8 mouse cellular contexts compared by ENCODE assay signal in genomic region chr11:98743655-98744345, GRCm38 (mm10). TPM values are rescaled to one million over a fixed set of nuclear protein-coding genes. Genes with fewer than 3 reads are reported as not detected.
DNase-seq lines count a peak whose midpoint lies in the region; ATAC-seq lines count a peak whose summit lies in the region.

No protein-coding gene starts in this region.

- peak overlapping the region; percentile 99 for H3K9ac ChIP-seq in hindbrain, embryonic 16.5 days (ENCODE audit: low read depth, low read length)
- peak overlapping the region; percentile 99 for H3K9ac ChIP-seq in neural tube, embryonic 13.5 days

- peak; percentile 42 to 50 for DNase-seq in cerebellum, adult 18-20 months
- no peak for DNase-seq in cerebellum, adult 9-10 months
- DNase-seq in adrenal gland, postnatal 14 days: peak; percentile 83
- DNase-seq in gastrocnemius, postnatal 10 days: peak; percentile 71
- DNase-seq in liver: peak; percentile 46

- no peaks in the 10 kb centered on the region for H3K9me3 ChIP-seq in hindbrain, embryonic 16.5 days (ENCODE audit: control insufficient read depth, low read length)
- H3K9me3 ChIP-seq in neural tube, embryonic 13.5 days: no peaks in the 10 kb centered on the region

- ATAC-seq in hindbrain, embryonic 16.5 days: 0 out of 2 replicates have a peak, but pooled peaks have one; percentile 1
- no peak for ATAC-seq in neural tube, embryonic 13.5 days (ENCODE audit: low read depth)
- ATAC-seq in erythroid progenitor cell, adult 5-6 weeks (replicated peaks; ENCODE audit: low FRiP score, poor library complexity, severe bottlenecking): no peak

- H3K4me1 ChIP-seq in hindbrain, embryonic 16.5 days (ENCODE audit: control insufficient read depth, insufficient read depth, low read depth, low read length): peaks cover 63% of the 10 kb centered on the region
- peaks cover 85% of the 10 kb centered on the region for H3K4me1 ChIP-seq in neural tube, embryonic 13.5 days (replicated peaks)

- H3K4me3 ChIP-seq in hindbrain, embryonic 16.5 days (ENCODE audit: low read length): peak overlapping the region; percentile 85
- H3K4me3 ChIP-seq in neural tube, embryonic 13.5 days: peak overlapping the region; percentile 94

- WGBS in hindbrain, embryonic 16.5 days: 2% methylated on average over 9 of the region's 9 CpGs
- WGBS in neural tube, embryonic 13.5 days: 7% methylated on average over 9 of the region's 9 CpGs

- no peaks in the 10 kb centered on the region for H3K27me3 ChIP-seq in hindbrain, embryonic 16.5 days (replicated peaks; ENCODE audit: control insufficient read depth, insufficient read depth, low read length)
- no peaks in the 10 kb centered on the region for H3K27me3 ChIP-seq in neural tube, embryonic 13.5 days

- peak overlapping the region; percentile 100 for H3K27ac ChIP-seq in hindbrain, embryonic 16.5 days (ENCODE audit: low read depth, low read length)
- H3K27ac ChIP-seq in neural tube, embryonic 13.5 days (replicated peaks): peak overlapping the region; percentile 99

- H3K4me2 ChIP-seq in hindbrain, embryonic 16.5 days (ENCODE audit: low read length): peak overlapping the region; percentile 91
- H3K4me2 ChIP-seq in neural tube, embryonic 13.5 days: peak overlapping the region; percentile 96

- no peaks in the 10 kb centered on the region for H3K36me3 ChIP-seq in hindbrain, embryonic 16.5 days (ENCODE audit: control insufficient read depth, insufficient read depth, low read length)
- no peaks in the 10 kb centered on the region for H3K36me3 ChIP-seq in neural tube, embryonic 13.5 days

RNA-seq across cellular contexts. Expression of gene Thra, which starts 3.4 kb away (rescaled TPM):
- 106 and 124 TPM in 2 replicates for total RNA-seq in adrenal gland, postnatal 14 days (2021)
- 100 to 1,000 TPM; 149 to 169 TPM for total RNA-seq in gastrocnemius, postnatal 10 days (2021)
- polyA plus RNA-seq in hindbrain, embryonic 16.5 days (2015; fragmentation: Nextera tagmentation; extraction: Ambion mirVana): 127 and 144 TPM in 2 replicates
- 89.5 and 94.4 TPM in 2 replicates for polyA plus RNA-seq in neural tube, embryonic 13.5 days (2015; fragmentation: Nextera tagmentation; extraction: Ambion mirVana)
- 8.6 and 13.8 TPM in 2 replicates for total RNA-seq in erythroid progenitor cell, adult 5-6 weeks (2015; ENCODE audit: low replicate concordance)
- total RNA-seq in erythroid progenitor cell, adult 5-6 weeks (2017; ENCODE audit: low replicate concordance): 3.3 and 8.0 TPM in 2 replicates

RNA-seq across cellular contexts. Expression of gene Med24, which starts 14.6 kb away (rescaled TPM):
- total RNA-seq in adrenal gland, postnatal 14 days (2021): 47.4 and 55.5 TPM in 2 replicates
- total RNA-seq in gastrocnemius, postnatal 10 days (2021): 10 to 100 TPM; 47.8 to 52.5 TPM
- polyA plus RNA-seq in hindbrain, embryonic 16.5 days (2015; fragmentation: Nextera tagmentation; extraction: Ambion mirVana): 62.5 and 71.1 TPM in 2 replicates
- 62.3 and 69.1 TPM in 2 replicates for polyA plus RNA-seq in neural tube, embryonic 13.5 days (2015; fragmentation: Nextera tagmentation; extraction: Ambion mirVana)
- total RNA-seq in erythroid progenitor cell, adult 5-6 weeks (2015; ENCODE audit: low replicate concordance): 30.6 and 57.7 TPM in 2 replicates
- 14.7 and 25.0 TPM in 2 replicates for total RNA-seq in erythroid progenitor cell, adult 5-6 weeks (2017; ENCODE audit: low replicate concordance)

RNA-seq across cellular contexts. Expression of gene Nr1d1, which starts 31.3 kb away (rescaled TPM):
- total RNA-seq in adrenal gland, postnatal 14 days (2021): 32.9 and 51.0 TPM in 2 replicates
- total RNA-seq in gastrocnemius, postnatal 10 days (2021): 10 to 100 TPM; 42.4 to 58.7 TPM
- 4.9 and 5.6 TPM in 2 replicates for polyA plus RNA-seq in hindbrain, embryonic 16.5 days (2015; fragmentation: Nextera tagmentation; extraction: Ambion mirVana)
- polyA plus RNA-seq in neural tube, embryonic 13.5 days (2015; fragmentation: Nextera tagmentation; extraction: Ambion mirVana): 3.4 and 3.6 TPM in 2 replicates
- not detected in 2 replicates for total RNA-seq in erythroid progenitor cell, adult 5-6 weeks (2015; ENCODE audit: low replicate concordance)
- total RNA-seq in erythroid progenitor cell, adult 5-6 weeks (2017; ENCODE audit: low replicate concordance): not detected in 2 replicates

RNA-seq across cellular contexts. Expression of gene Csf3, which starts 42.7 kb away (rescaled TPM):
- not detected in 2 replicates for total RNA-seq in adrenal gland, postnatal 14 days (2021)
- total RNA-seq in gastrocnemius, postnatal 10 days (2021): not detected
- polyA plus RNA-seq in hindbrain, embryonic 16.5 days (2015; fragmentation: Nextera tagmentation; extraction: Ambion mirVana): not detected in 2 replicates
- not detected in 2 replicates for polyA plus RNA-seq in neural tube, embryonic 13.5 days (2015; fragmentation: Nextera tagmentation; extraction: Ambion mirVana)
- not detected in 2 replicates for total RNA-seq in erythroid progenitor cell, adult 5-6 weeks (2015; ENCODE audit: low replicate concordance)
- total RNA-seq in erythroid progenitor cell, adult 5-6 weeks (2017; ENCODE audit: low replicate concordance): not detected in 2 replicates

RNA-seq across cellular contexts. Expression of gene Msl1, which starts 51.5 kb away (rescaled TPM):
- total RNA-seq in adrenal gland, postnatal 14 days (2021): 88.5 and 88.7 TPM in 2 replicates
- total RNA-seq in gastrocnemius, postnatal 10 days (2021): 10 to 100 TPM; 62.6 to 74.1 TPM
- 28.2 and 28.6 TPM in 2 replicates for polyA plus RNA-seq in hindbrain, embryonic 16.5 days (2015; fragmentation: Nextera tagmentation; extraction: Ambion mirVana)
- 31.5 and 33.2 TPM in 2 replicates for polyA plus RNA-seq in neural tube, embryonic 13.5 days (2015; fragmentation: Nextera tagmentation; extraction: Ambion mirVana)
- 43.6 and 44.7 TPM in 2 replicates for total RNA-seq in erythroid progenitor cell, adult 5-6 weeks (2015; ENCODE audit: low replicate concordance)
- total RNA-seq in erythroid progenitor cell, adult 5-6 weeks (2017; ENCODE audit: low replicate concordance): 29.5 and 35.5 TPM in 2 replicates

Comparison
In these comparisons a context has a peak if more than half of its experiments do, and no peak if none do; other contexts are left out.
1. RNA of gene Nr1d1, which starts 31.3 kb away (total RNA-seq): 42.4 to 58.7 TPM in gastrocnemius, postnatal 10 days and 32.9 to 51.0 TPM in adrenal gland, postnatal 14 days; not detected in erythroid progenitor cell, adult 5-6 weeks; every median in the first group is over 10 times any median in the second.